Mouse (Mus musculus) brain, embryonic 14.5 days (tissue): ENCODE measurements at regions not wholly inside any gene's neighbourhood (a gene's known extent, or its start where the extent isn't known, plus 50 kb on each side); places are given as distances from the start of the nearest gene placed in this dataset.

Experiments
- CTCF ChIP-seq: fragments of 200-500 bp; IDR thresholded peaks from 2 replicates; pipeline ENCODE4 v1.5.1; 2012; ENCODE audit warnings: inconsistent platforms, mild to moderate bottlenecking, moderate library complexity, borderline replicate concordance; ENCODE audit not compliant: insufficient read depth, insufficient read length; ENCODE audit errors: extremely low read depth
- POLR2A ChIP-seq: fragments of 200-500 bp; IDR thresholded peaks from 2 replicates; pipeline ENCODE4 v1.6.1; 2012; ENCODE audit warnings: mild to moderate bottlenecking, inconsistent platforms, borderline replicate concordance; ENCODE audit not compliant: poor library complexity, insufficient read depth, insufficient read length, severe bottlenecking; ENCODE audit errors: extremely low read depth

DNA sequence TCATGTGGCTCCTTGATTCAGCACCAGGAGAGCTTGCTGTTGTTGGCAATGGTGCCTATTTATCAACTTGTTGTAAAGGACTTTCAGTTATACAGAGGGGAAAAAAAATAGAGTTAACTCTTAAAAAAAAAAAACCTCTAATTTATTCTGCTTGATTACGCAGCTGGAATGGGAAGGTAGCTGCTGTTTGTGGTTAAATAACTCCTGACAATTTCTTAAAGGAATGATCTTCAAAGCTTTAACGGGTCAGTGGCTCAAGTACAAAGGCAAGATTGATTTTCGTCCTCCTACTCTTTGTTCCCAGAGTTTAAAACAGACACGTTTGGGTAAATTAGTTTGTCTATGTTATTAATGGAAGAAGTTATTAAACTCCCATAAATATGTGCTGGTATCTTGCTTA is 172.5 kb downstream of the Emx2 start:
- TF ChIP-seq CTCF (no peak), POLR2A (no peak)
